Mouse (Mus musculus): ENCODE measurements around the gene Ffar3.
A peak's percentile ranks its signal among the peaks of the same experiment; 100 is the strongest.
"Not testable (repeated sequence)": the region's sequence is repeated elsewhere in the genome, so short reads cannot be mapped to it uniquely, and the experiment has no call there.

Ffar3 gene

GRCm38 (mm10) chr7:30842092-30842491 is 13.9 kb downstream of the Ffar3 start:
- DNase-seq = no peak

- DNase-seq = no peak
Observed at GRCm38 (mm10) chr7:30841379-30841778, 14.6 kb downstream of the Ffar3 start.

GRCm38 (mm10) chr7:30840306-30840705 is 15.7 kb downstream of the Ffar3 start:
- no peak for DNase-seq

- DNase-seq = no peak
Observed at GRCm38 (mm10) chr7:30837277-30837676, 18.7 kb downstream of the Ffar3 start.

- not testable (repeated sequence) for DNase-seq
Observed at GRCm38 (mm10) chr7:30832684-30833083, 23.3 kb downstream of the Ffar3 start.

- DNase-seq = no peak
Observed at GRCm38 (mm10) chr7:30832261-30832660, 23.7 kb downstream of the Ffar3 start.

GRCm38 (mm10) chr7:30829428-30829827 is 26.6 kb downstream of the Ffar3 start:
- DNase-seq = no peak

- DNase-seq = not testable (repeated sequence)
Observed at GRCm38 (mm10) chr7:30828871-30829270, 27.1 kb downstream of the Ffar3 start.

- DNase-seq = no peak
Observed at GRCm38 (mm10) chr7:30826660-30827059, 29.3 kb downstream of the Ffar3 start.

- no peak for DNase-seq
Observed at GRCm38 (mm10) chr7:30824306-30824705, 31.7 kb downstream of the Ffar3 start.

- DNase-seq = no peak
Observed at GRCm38 (mm10) chr7:30823675-30824074, 32.3 kb downstream of the Ffar3 start, which contains the start of gene Ffar2. TSS of gene Ffar2 (minus strand) at chr7:30823775.

GRCm38 (mm10) chr7:30821532-30821931 is 34.4 kb downstream of the Ffar3 start:
- DNase-seq = no peak

GRCm38 (mm10) chr7:30820854-30821445 is 35.0 kb downstream of the Ffar3 start:
- no peak for DNase-seq

- DNase-seq = peak in 1 of 2 experiments; percentile 34
Observed at GRCm38 (mm10) chr7:30820131-30820530, 35.8 kb downstream of the Ffar3 start.

- DNase-seq = peak; percentile 7 to 21
Observed at GRCm38 (mm10) chr7:30812291-30812807, 43.6 kb downstream of the Ffar3 start.

- peak in 1 of 2 experiments; percentile 24 for DNase-seq
Observed at GRCm38 (mm10) chr7:30811757-30812290, 44.2 kb downstream of the Ffar3 start.

- no peak for DNase-seq
Observed at GRCm38 (mm10) chr7:30810319-30810718, 45.7 kb downstream of the Ffar3 start.

GRCm38 (mm10) chr7:30805924-30806323 is 50.1 kb downstream of the Ffar3 start:
- peak; percentile 34 to 35 for DNase-seq

All from lung, adult 18-20 months (tissue).